Mouse (Mus musculus) brain, embryonic 14.5 days (tissue): ENCODE data around the gene Atp8b4.

Source experiments
- CTCF ChIP-seq: fragments of 200-500 bp; IDR thresholded peaks from 2 replicates; pipeline ENCODE4 v1.5.1; 2012; ENCODE audit warnings: inconsistent platforms, mild to moderate bottlenecking, moderate library complexity, borderline replicate concordance; ENCODE audit not compliant: insufficient read depth, insufficient read length; ENCODE audit errors: extremely low read depth
- POLR2A ChIP-seq: fragments of 200-500 bp; IDR thresholded peaks from 2 replicates; pipeline ENCODE4 v1.6.1; 2012; ENCODE audit warnings: mild to moderate bottlenecking, inconsistent platforms, borderline replicate concordance; ENCODE audit not compliant: poor library complexity, insufficient read depth, insufficient read length, severe bottlenecking; ENCODE audit errors: extremely low read depth

- TF ChIP-seq POLR2A (no peak), CTCF (no peak)
Observed at GRCm38 (mm10) chr2:126394924-126395323, 105.5 kb downstream of the Atp8b4 start.
